Mouse (Mus musculus) urinary bladder, postnatal 4 days (tissue): Measurements from ENCODE around the gene Abcc5.
"Not testable (repeated sequence)": the region's sequence is repeated elsewhere in the genome, so short reads cannot be mapped to it uniquely, and the experiment has no call there.

Source experiments
- DNase-seq, 2 experiments: peaks; one replicate each; pipeline ENCODE4 v3.0.0; 2021 to 2022; ENCODE audit warnings: low spot score in 2 of 2

Abcc5 gene

GRCm38 (mm10) chr16:20425855-20426598 is at the start of gene Abcc5:
TSS of gene Abcc5 (minus strand) at chr16:20426394.
- peak; percentile 86 to 87 for DNase-seq

DNA sequence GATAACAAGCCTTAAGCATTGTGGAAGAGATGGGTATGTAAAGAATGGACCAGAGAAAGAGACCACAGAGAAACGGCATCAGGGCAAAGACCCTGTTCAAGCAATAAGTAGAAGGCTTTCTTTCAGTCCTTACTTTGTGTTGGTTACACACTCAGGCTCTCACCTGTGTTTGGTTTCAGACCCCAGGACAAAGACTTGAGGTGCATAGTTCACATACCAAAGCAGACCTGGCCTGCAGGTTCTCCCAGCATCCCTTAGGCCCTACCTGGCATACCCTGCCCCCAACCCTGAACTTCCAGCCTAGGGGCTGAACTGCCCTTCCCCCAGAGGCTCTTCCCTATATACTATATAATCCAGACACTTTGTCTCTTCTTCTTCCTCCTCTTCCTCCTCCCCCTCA is 49.1 kb upstream of the Abcc5 start:
- DNase-seq, result no peak

DNA sequence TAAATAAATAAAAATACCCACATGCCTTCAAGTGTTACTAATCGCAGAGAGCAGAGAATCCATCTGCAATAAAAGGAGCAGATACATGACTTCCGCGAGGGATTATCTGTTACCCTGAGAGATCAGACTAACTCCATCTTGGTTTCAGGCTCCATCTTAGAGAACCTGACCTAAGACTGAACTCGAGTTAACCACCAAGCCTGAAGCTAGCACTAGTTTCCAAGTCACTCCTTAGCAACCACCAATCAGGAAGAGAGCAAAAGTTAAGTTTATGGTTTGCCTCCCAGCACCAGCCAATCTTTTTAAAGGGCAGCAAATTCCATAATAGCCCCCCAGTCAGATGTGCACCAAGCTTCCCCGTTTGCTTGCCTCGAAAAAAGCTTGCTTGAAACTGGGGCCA is 48.6 kb upstream of the Abcc5 start:
- DNase-seq, result no peak

DNA sequence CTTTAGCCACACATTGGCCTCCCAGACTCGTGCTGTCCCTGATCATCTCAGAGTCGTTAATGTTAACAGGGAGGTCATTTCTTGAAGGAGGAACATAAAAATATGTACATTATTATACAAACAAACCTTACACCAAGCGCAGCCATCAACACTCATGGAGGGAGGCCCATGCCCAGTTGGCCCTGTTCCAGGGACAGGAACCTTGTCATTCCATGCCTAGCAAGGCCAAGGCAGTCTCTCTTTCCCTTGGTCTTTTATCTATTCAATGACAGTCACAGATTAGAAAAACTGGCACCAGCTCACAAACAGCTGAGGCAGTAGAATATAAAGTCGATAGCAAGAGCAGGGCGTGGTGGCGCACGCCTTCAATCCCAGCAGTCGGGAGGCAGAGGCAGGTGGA is 48.0 kb upstream of the Abcc5 start:
- no peak for DNase-seq

- DNase-seq, result no peak
Observed at GRCm38 (mm10) chr16:20473748-20474147, 47.6 kb upstream of the Abcc5 start.

- no peak for DNase-seq
Observed at GRCm38 (mm10) chr16:20471686-20472085, 45.5 kb upstream of the Abcc5 start.

- no peak for DNase-seq
Observed at GRCm38 (mm10) chr16:20470981-20471380, 44.8 kb upstream of the Abcc5 start.

GRCm38 (mm10) chr16:20464725-20465124 is 38.5 kb upstream of the Abcc5 start:
- no peak for DNase-seq

GRCm38 (mm10) chr16:20458736-20459135 is 32.5 kb upstream of the Abcc5 start:
- not testable (repeated sequence) for DNase-seq

DNA sequence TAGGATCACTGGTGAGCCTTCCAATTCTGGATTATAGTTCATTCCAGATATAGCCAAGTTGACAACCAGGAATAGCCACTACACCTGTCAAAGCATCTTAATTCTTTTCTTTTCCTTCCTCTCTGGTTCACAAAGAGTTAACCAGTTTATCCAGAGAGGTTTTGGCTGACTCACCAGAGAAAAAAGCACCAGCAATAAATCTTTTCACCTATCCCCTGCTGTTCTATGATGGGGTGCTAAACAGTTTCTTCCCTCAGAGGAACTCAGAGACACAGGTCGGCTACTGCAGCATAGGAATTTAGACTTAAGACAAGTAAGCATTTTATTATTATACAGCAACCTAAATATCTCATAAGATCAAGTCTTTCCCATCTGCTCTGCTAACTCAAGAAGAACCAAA is 29.9 kb upstream of the Abcc5 start:
- DNase-seq, result no peak

- no peak for DNase-seq
Observed at GRCm38 (mm10) chr16:20454155-20454654, 28.0 kb upstream of the Abcc5 start.

DNA sequence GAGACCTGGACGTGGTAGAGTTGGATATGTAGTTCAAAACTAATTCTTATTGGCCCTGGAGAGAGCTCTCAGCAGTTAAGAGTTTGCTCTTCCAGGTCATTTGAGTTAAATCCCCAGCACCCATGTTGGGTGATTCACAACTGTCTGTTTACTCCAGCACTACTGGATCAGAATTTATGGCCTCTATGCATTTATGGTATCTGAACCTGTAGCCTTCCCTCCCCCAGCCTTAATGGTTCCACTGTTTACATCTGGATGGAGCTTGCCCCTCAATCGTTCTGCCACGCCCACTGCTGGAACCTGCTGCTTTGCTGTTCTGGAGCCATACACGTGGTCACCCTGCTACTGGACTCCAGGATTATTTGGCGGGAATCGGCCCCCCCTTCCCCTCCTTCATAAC is 25.6 kb upstream of the Abcc5 start:
- no peak for DNase-seq

GRCm38 (mm10) chr16:20445871-20446270 is 19.7 kb upstream of the Abcc5 start:
- no peak for DNase-seq

DNA sequence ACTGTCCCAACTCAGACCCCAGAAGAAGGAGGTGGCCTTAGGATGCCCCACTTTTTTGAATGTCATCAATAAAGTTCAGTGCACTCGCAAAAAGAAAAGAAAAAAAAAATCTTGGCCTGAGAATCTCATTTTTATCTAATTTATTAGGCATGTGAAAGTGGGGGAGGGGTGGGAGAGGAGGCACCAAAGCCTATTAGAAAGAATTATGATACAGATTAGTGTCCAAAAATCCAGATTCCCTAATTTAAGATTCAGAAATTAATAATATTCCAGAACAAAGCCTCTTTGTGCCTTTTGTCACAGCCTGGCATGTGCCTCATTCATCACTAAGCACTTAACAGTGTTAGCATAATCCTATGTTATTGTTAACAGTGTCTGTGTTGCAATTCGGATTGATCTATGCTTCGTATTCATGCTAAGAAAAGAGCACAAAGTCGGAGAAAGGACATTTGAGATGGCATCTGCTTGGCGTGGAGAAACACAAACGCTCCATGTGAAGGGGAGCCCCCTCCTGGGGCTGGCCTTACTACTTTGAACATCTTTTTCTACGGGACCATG is 18.7 kb upstream of the Abcc5 start:
- no peak for DNase-seq

GRCm38 (mm10) chr16:20442871-20443270 is 16.7 kb upstream of the Abcc5 start:
- DNase-seq, result no peak

DNA sequence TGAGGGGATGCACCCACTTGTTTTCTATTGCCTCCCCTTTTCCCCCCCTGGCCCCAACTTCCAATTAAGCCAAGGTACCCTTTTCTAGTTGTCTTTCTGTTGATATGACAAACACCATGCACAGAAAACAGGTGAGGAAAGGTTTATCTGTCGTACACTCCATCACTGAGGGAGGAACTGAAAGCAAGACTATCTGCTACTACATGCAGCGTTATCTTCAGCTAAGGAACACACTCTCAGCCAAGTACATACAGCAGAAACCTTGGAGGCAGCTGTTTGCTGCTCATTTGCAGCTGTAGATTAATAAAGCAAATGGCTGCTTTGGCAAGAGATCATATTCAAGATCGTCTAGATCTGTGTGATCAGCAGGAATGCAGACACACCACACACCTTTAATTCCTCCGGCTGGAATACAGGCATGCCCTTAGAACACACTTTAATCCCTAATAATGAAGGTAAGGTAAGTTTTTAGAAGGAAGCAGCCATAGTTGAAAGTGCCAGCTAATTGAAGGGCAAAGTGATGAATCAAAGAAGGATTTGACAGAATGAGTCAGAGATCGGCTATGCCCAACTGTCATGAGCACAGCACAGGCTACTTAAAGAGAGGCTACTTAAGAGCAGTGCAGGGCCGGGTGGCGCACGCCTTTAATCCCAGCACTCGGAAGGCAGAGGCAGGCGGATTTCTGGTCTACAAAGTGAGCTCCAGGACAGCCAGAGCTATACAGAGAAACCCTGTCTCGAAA is 12.7 kb upstream of the Abcc5 start:
- DNase-seq, result no peak

DNA sequence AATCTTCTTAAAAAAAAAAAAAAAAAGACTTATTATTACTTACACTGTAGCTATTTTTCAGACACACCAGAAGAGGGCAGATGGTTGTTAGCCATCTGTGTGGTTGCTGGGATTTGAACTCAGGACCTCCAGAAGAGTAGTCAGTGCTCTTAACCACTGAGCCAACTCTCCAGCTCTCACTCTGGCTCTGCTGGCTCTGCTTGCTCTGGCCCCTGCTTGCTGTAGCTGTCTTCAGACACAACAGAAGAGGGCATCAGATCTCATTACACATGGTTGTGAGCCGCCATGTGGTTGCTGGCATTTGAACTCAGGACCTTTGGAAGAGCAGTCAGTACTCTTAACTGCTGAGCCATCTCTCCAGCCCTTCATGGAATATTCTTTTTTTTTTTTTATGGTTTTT is 11.9 kb upstream of the Abcc5 start:
- not testable (repeated sequence) for DNase-seq

DNA sequence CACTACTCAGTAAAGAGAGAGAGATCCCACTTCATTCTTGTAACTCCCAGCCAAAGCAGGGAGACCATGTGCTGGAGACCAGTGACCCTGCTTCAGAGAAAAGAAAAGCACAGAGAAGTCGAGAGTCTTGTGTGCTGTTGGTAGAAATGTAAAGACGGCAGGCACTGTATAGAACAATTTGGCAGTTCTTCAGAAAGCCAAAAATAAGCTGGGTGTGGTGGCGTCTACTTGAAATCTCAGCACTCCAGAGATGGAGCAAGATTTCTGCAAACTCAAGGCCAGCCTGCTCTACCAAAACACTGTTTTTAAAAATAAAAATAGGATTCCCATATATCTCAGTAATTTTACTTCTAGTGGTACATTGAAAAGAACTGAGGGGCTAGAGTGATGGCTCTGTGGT is 10.1 kb upstream of the Abcc5 start:
- DNase-seq, result no peak

DNA sequence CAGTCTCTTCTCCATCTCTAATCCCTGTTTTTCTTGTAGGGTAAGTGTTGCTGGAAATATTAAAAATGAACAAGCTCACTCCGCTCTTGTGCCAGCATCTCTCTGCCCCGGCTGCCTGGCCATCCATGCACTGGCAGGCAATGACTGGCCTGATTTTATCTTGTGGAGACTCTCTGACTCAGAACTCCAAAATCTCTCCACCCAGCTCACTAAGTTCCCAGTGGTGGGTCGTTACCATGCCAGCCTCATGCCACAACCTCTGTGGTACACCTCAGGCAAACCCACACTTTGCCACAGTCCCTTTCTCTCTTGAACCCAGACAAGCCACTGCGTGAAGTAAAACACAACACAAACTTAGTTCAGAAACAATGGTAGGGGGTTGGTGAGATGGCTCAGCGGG is 3.1 kb upstream of the Abcc5 start:
- DNase-seq, result no peak

GRCm38 (mm10) chr16:20427566-20427965 is 1.4 kb upstream of the Abcc5 start:
- no peak for DNase-seq

GRCm38 (mm10) chr16:20424719-20425650 is 1.2 kb downstream of the Abcc5 start:
- no peak for DNase-seq

- DNase-seq, result no peak
Observed at GRCm38 (mm10) chr16:20424226-20424663, 1.9 kb downstream of the Abcc5 start.
